Mouse (Mus musculus) cerebellum, adult 2 months (tissue): ENCODE measurements around the gene Ciapin1.

Experiments
- CTCF ChIP-seq: fragments of 200-500 bp; IDR thresholded peaks from 2 replicates; pipeline ENCODE4 v1.5.1; 2011; ENCODE audit warnings: low read depth, mild to moderate bottlenecking, control low read depth, low read length, moderate library complexity, borderline replicate concordance; ENCODE audit not compliant: insufficient read depth
- POLR2A ChIP-seq: fragments of 200-500 bp; IDR thresholded peaks from 2 replicates; pipeline ENCODE4 v1.6.1; 2011; ENCODE audit warnings: low read length, control low read depth, borderline replicate concordance; ENCODE audit not compliant: insufficient read depth

- TF ChIP-seq CTCF (no peak), POLR2A (no peak)
Measured at GRCm38 (mm10) chr8:94780491-94781154, 57.5 kb downstream of the Ciapin1 start.
